Mouse (Mus musculus) olfactory bulb, adult 2 months (tissue): ENCODE data around the gene Hoxc8. TPM values are rescaled to one million over a fixed set of nuclear protein-coding genes. Genes with fewer than 3 reads are reported as not detected.

ENCODE experiments used
- H3K27ac ChIP-seq: fragments of 200-500 bp; 2 replicates; pipeline ENCODE4 v1.5.1; 2012; ENCODE audit warnings: low read depth, low read length; ENCODE audit not compliant: insufficient read depth
- H3K4me1 ChIP-seq: fragments of 200-500 bp; 2 replicates; pipeline ENCODE4 v1.6.1; 2012; ENCODE audit warnings: low read length; ENCODE audit not compliant: control insufficient read depth, insufficient read depth
- H3K4me3 ChIP-seq: fragments of 200-500 bp; 2 replicates; pipeline ENCODE4 v1.5.1; 2012; ENCODE audit warnings: mild to moderate bottlenecking, low read depth, low read length, moderate library complexity; ENCODE audit not compliant: insufficient read depth
- CTCF ChIP-seq: fragments of 200-500 bp; IDR thresholded peaks from 2 replicates; pipeline ENCODE4 v1.5.1; 2012; ENCODE audit warnings: low read depth, mild to moderate bottlenecking, low read length, moderate library complexity; ENCODE audit not compliant: insufficient read depth
- POLR2A ChIP-seq: fragments of 200-500 bp; IDR thresholded peaks from 2 replicates; pipeline ENCODE4 v1.6.1; 2012; ENCODE audit warnings: mild to moderate bottlenecking, low read depth, low read length, moderate library complexity; ENCODE audit not compliant: insufficient read depth
- WGBS: fragments of 180-500 bp; shearing (Covaris S2); methylation state at CpG from one replicate; pipeline ENCODE4 v1.1.7; 2018; 5-methylcytosine and 5-hydroxymethylcytosine counted together
- polyA plus RNA-seq: library from polyadenylated mRNA; stranded (reverse); fragments of >200 nt; gene quantifications from 2 replicates; pipeline ENCODE4 v1.2.4, GENCODE M21; 2012; ENCODE audit warnings: low replicate concordance; ENCODE audit not compliant: missing spikeins, insufficient read depth, insufficient read length

Hoxc8 gene
- polyA plus RNA-seq, 1 experiment, result not detected

GRCm38 (mm10) chr15:102999183-102999831 is 8.9 kb downstream of the Hoxc8 start:
- Histone ChIP-seq H3K27ac (no peak overlapping the region), H3K4me3 (no peak overlapping the region), H3K4me1 (peaks cover 9% of the 10 kb centered on the region; the same call in 1 of the 2 replicates)
- TF ChIP-seq CTCF (no peak), POLR2A (no peak)
- WGBS, result under 1% methylated on average over 33 of the region's 33 CpGs

DNA sequence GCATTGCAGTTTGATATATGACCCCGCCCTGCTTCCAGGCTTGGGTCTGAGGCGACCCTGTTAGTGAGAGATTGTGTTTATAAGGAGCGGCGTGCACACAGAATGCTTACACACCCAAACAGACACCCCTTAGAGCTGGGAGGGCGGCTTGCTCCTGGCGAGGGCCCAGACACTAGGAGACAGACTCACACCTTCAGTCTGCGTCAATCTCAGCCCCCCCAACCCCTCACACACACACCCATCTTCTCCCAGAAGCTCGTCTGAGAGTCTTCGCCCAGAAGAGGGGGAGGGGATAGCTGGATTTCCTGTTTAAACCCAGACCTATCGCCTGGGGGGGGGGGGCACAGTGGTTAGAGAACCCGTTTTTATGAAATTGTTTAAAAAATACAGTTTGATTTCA is 9.5 kb downstream of the Hoxc8 start:
- WGBS, result 8% methylated on average over 11 of the region's 11 CpGs
- Histone ChIP-seq H3K4me3 (no peak overlapping the region), H3K27ac (no peak overlapping the region), H3K4me1 (peaks cover 9% of the 10 kb centered on the region; the same call in 1 of the 2 replicates)
- no peak for TF ChIP-seq CTCF
- TF ChIP-seq POLR2A, result no peak

GRCm38 (mm10) chr15:103000501-103000901 is 10.1 kb downstream of the Hoxc8 start:
- no peak overlapping the region for H3K4me3 ChIP-seq
- H3K4me1 ChIP-seq, result peaks cover 9% of the 10 kb centered on the region; the same call in 1 of the 2 replicates
- H3K27ac ChIP-seq, result no peak overlapping the region
- no peak for TF ChIP-seq POLR2A
- no peak for TF ChIP-seq CTCF
- 10% methylated on average over 24 of the region's 24 CpGs for WGBS

DNA sequence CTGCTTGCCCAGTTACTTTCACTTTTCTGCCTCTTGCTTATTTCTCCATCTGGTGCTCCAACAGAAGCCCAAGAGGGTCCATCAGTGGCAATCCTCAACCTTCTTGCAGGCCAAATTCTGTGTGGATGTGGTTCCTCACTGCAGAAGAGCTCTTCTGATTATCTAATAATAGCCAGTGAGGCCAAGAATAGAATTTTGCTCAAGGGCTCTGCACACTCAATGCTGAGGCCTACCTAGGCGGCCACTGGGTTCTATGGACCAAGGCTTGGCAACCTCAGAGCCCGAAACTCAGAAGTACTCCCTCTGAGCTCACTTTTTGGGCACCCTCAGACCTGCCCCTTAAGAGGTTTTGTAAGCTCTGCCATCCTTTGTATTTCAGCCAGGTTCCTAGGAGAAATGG is 11.0 kb downstream of the Hoxc8 start:
- H3K27ac ChIP-seq, result no peak overlapping the region
- TF ChIP-seq CTCF, result no peak
- TF ChIP-seq POLR2A, result no peak
- H3K4me1 ChIP-seq, result peaks cover 9% of the 10 kb centered on the region; the same call in 1 of the 2 replicates
- WGBS, result 66% methylated on average over 2 of the region's 2 CpGs
- H3K4me3 ChIP-seq, result no peak overlapping the region

- H3K4me1 ChIP-seq, result peaks cover 9% of the 10 kb centered on the region; the same call in 1 of the 2 replicates
- 39% methylated on average over 4 of the region's 4 CpGs for WGBS
- TF ChIP-seq POLR2A (no peak), CTCF (no peak)
- no peak overlapping the region for H3K4me3 ChIP-seq
- no peak overlapping the region for H3K27ac ChIP-seq
These were observed 11.7 kb downstream of the Hoxc8 start for GRCm38 (mm10) chr15:103002156-103002555.

DNA sequence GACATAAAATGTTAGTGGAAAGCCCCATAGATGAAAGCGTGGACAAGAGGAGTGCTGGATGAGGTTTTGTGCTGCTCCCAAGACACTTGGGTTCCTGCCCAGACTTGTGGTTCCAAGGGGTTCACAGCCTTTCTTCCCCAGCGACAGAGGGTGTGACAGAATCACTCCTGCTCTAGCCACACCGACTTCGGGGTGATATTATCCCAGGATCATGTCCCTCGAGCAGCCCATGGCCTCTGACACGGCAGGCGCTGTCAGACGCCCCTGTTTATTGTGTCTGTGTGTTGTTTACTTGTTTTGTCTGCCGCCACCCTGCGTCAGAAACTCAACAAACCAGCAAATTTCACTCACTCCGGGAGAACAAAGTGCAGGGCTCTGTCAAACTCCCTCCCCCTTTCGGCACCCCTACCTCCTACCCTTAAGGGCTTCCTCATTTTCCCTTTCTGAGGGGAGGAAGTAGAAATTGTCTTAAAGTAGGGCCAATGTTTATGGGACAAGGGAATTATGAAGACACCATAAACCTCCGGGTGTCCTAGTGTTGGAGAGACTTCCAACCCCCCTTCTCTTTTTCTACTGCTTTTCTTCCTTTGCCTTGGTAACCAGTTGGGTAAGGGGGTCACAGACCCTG is 12.5 kb downstream of the Hoxc8 start:
- 10% methylated on average over 13 of the region's 13 CpGs for WGBS
- Histone ChIP-seq H3K4me1 (peaks cover 9% of the 10 kb centered on the region; the same call in 1 of the 2 replicates), H3K4me3 (no peak overlapping the region), H3K27ac (no peak overlapping the region)
- TF ChIP-seq CTCF, result no peak
- 0 out of 2 replicates have a peak, but pooled peaks have one; percentile 11 for TF ChIP-seq POLR2A

DNA sequence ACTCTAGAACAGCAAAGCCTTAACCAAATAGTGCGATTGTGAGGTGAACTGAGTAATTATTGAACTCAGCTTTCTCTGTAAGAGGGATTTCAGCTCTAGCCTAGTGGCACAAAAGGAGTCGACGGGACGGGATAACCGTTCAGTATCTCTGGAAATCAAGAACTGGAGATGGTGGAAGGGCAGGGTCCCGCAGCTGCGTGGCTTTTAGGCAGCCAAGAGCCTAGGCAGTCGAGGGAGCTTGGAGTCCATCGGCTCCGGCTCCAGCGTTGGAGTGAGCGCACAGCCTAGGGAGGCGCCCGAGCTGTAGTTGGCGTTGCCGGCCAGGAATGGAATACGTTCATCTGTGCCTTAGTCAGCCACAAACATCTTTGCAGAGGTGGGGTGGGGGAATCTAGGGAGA is 14.9 kb downstream of the Hoxc8 start:
- TF ChIP-seq CTCF, result no peak
- no peak for TF ChIP-seq POLR2A
- H3K4me1 ChIP-seq, result no peaks in the 10 kb centered on the region
- H3K4me3 ChIP-seq, result no peak overlapping the region
- H3K27ac ChIP-seq, result no peak overlapping the region
- 2% methylated on average over 17 of the region's 17 CpGs for WGBS

DNA sequence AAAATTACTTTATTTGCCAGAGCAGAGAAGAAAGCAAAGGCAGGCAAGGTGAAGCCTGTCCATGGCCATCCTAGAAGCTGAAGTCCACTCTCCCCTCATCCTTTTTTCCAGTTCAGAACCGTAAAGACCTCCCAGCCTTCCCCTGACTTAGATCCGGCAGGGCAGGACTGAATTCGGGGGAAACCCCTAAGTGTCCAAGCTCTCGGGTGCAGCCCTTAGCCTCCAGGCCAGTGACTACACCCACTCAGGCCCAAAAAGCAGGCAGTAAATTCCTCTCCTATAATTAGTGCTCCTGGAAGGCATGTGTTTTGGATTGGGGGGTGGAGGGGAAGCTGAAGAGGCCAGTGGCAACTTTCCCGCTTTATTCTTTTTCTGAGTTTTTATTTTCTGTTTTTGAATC is 15.4 kb downstream of the Hoxc8 start:
- H3K4me1 ChIP-seq, result no peaks in the 10 kb centered on the region
- 7% methylated on average over 5 of the region's 5 CpGs for WGBS
- H3K4me3 ChIP-seq, result no peak overlapping the region
- no peak overlapping the region for H3K27ac ChIP-seq
- no peak for TF ChIP-seq CTCF
- TF ChIP-seq POLR2A, result no peak

- no peaks in the 10 kb centered on the region for H3K4me1 ChIP-seq
- H3K4me3 ChIP-seq, result no peak overlapping the region
- TF ChIP-seq CTCF (no peak), POLR2A (no peak)
- H3K27ac ChIP-seq, result no peak overlapping the region
- 16% methylated on average over 1 of the region's 1 CpGs for WGBS
These were observed 15.9 kb downstream of the Hoxc8 start for GRCm38 (mm10) chr15:103006326-103006725.
